Mouse (Mus musculus) limb, embryonic 11.5 days (tissue): ENCODE results near the gene Clec1b. TPM values are rescaled to one million over a fixed set of nuclear protein-coding genes. Genes with fewer than 3 reads are reported as not detected.

Experiments used
- ATAC-seq: fragments of 200-750 bp; cut with Nextera tagmentation; 2 replicates; pipeline ENCODE4 v1.8.0; 2017; ENCODE audit warnings: low read depth; ENCODE audit not compliant: insufficient number of reproducible peaks, low FRiP score, low TSS enrichment
- DNase-seq: peaks from one replicate; pipeline ENCODE4 v3.0.0-alpha.2; 2015; ENCODE audit warnings: low spot score
- H3K27ac ChIP-seq: fragments of 300-500 bp; sonication (generic); replicated peaks from 2 replicates; pipeline ENCODE4 v1.5.1; 2014; ENCODE audit warnings: low read depth, mild to moderate bottlenecking, low read length
- H3K27me3 ChIP-seq: fragments of 300-500 bp; sonication (generic); 2 replicates; pipeline ENCODE4 v1.6.1; 2014; ENCODE audit warnings: mild to moderate bottlenecking, low read length, mixed read lengths; ENCODE audit not compliant: control insufficient read depth, insufficient read depth
- H3K36me3 ChIP-seq: fragments of 300-500 bp; sonication (generic); 2 replicates; pipeline ENCODE4 v1.6.1; 2014; ENCODE audit warnings: mild to moderate bottlenecking, low read length, moderate library complexity, mixed read lengths; ENCODE audit not compliant: control insufficient read depth, insufficient read depth
- H3K4me1 ChIP-seq: fragments of 300-500 bp; sonication (generic); 2 replicates; pipeline ENCODE4 v1.6.1; 2014; ENCODE audit warnings: low read length, mixed read lengths; ENCODE audit not compliant: control insufficient read depth, insufficient read depth
- H3K4me2 ChIP-seq: fragments of 300-500 bp; sonication (generic); 2 replicates; pipeline ENCODE4 v1.6.1; 2014; ENCODE audit warnings: low read depth, mild to moderate bottlenecking, moderate library complexity; ENCODE audit not compliant: severe bottlenecking
- H3K4me3 ChIP-seq: fragments of 300-500 bp; sonication (generic); 2 replicates; pipeline ENCODE4 v1.5.1; 2014; ENCODE audit warnings: low read depth, low read length
- H3K9ac ChIP-seq: fragments of 300-500 bp; sonication (generic); 2 replicates; pipeline ENCODE4 v1.6.1; 2014; ENCODE audit warnings: mild to moderate bottlenecking, low read length
- H3K9me3 ChIP-seq: fragments of 300-500 bp; sonication (generic); 2 replicates; pipeline ENCODE4 v1.6.1; 2016; ENCODE audit warnings: low read length; ENCODE audit not compliant: control insufficient read depth
- WGBS: fragments of 180-500 bp; shearing (Covaris S2); extraction: QIAGEN DNeasy Blood & Tissue Kit; methylation state at CpG from one replicate; pipeline ENCODE4 v1.1.7; 2014; 5-methylcytosine and 5-hydroxymethylcytosine counted together
- polyA plus RNA-seq: library from polyadenylated mRNA; unstranded; fragments of >200 nt; fragmentation: Nextera tagmentation; extraction: Ambion mirVana; gene quantifications from 2 replicates; pipeline ENCODE4 v1.2.1, GENCODE M21; 2014

Clec1b gene
- 6.0 and 6.6 TPM in 2 replicates for polyA plus RNA-seq

- Histone ChIP-seq H3K27me3 (no peaks in the 10 kb centered on the region), H3K9me3 (no peaks in the 10 kb centered on the region), H3K36me3 (no peaks in the 10 kb centered on the region), H3K9ac (no peak within 1 kb of the TSS), H3K27ac (no peak within 1 kb of the TSS), H3K4me1 (no peaks in the 10 kb centered on the region), H3K4me2 (no peak within 1 kb of the TSS), H3K4me3 (no peak within 1 kb of the TSS)
- ATAC-seq (no peak), DNase-seq (no peak)
- WGBS = 87% methylated on average over 8 of the region's 8 CpGs
These were observed at the start of gene Clec1b for GRCm38 (mm10) chr6:129396997-129397396. Clec1b (plus strand) TSS chr6:129397297.

DNA sequence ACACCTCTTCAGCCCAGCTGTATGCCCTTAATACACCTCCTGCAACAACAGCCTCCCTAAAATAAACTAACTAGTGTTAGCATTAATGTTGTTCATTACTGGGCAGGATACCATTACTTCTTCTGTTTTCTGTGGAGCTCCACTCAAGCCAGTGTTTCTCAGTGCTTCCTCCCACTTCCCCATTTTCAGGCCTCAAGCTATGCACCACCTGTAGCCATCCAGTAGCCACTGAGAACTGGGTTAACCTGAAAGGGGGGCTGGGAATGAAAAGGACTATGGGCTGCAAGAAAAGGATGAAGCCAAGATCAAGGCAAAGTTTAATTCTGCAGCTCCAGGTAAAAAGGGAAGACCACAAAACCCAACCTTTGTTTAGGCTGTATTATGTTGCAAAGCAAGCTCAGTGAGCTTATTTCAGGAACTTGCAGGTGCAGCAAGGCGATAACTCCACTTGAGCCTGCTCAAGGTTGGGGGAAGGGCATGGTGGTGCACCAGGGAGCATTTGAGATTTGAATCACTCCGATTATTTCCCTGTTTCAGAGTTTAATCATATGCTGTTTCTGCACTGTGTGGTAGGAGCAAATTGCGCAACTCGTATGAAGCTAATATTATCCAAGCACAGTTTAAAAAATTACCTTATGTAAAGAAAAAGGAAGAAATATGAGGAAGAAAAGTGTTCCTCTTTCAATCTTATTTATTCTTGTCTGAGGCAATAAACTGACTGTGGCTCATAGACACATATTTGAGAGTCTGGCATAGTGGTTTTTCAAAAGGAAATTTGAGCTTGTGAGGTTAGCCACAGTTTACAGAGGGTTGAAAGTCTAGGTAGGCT is 47.4 kb upstream of the Clec1b start:
- Histone ChIP-seq H3K36me3 (no peaks in the 10 kb centered on the region), H3K4me3 (no peak overlapping the region), H3K4me1 (no peaks in the 10 kb centered on the region), H3K27me3 (no peaks in the 10 kb centered on the region), H3K9me3 (no peaks in the 10 kb centered on the region), H3K9ac (no peak overlapping the region), H3K4me2 (no peak overlapping the region), H3K27ac (no peak overlapping the region)
- ATAC-seq (no peak), DNase-seq (no peak)
- 65% methylated on average over 4 of the region's 4 CpGs for WGBS

GRCm38 (mm10) chr6:129351091-129351490 is 46.0 kb upstream of the Clec1b start:
- WGBS = 90% methylated on average over 3 of the region's 3 CpGs
- H3K27ac ChIP-seq = no peak overlapping the region
- H3K4me3 ChIP-seq = no peak overlapping the region

DNA sequence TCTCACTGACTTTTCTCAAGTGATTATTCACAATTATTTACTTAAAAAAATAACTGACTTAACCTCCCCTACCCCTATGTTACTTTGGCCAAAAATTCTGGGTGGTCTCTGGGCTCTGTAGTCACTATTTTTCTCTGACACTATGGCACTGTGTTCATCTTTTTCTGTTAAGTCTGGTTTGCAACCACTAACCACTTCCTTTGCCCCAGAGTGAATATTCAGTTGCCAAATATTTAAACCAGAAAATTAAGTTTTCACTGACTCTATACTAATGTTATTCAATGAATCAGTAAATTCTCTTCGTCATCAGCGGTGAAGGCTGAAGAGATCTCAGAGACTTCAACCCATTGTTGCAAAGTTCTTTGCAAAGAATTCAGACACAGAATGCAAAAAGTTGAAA is 41.3 kb upstream of the Clec1b start:
- 95% methylated on average over 2 of the region's 2 CpGs for WGBS
- no peaks in the 10 kb centered on the region for H3K9me3 ChIP-seq

More at GRCm38 (mm10) chr6:129351091-129351490, 46.0 kb upstream of the Clec1b start:
- Histone ChIP-seq H3K9ac (no peak overlapping the region), H3K4me2 (no peak overlapping the region), H3K4me1 (no peaks in the 10 kb centered on the region), H3K27me3 (no peaks in the 10 kb centered on the region), H3K9me3 (no peaks in the 10 kb centered on the region), H3K36me3 (no peaks in the 10 kb centered on the region)
- ATAC-seq = no peak
- no peak for DNase-seq

GRCm38 (mm10) chr6:129356430-129356829 is 40.7 kb upstream of the Clec1b start:
- DNase-seq (no peak), ATAC-seq (no peak)
- Histone ChIP-seq H3K4me3 (no peak overlapping the region), H3K4me1 (no peaks in the 10 kb centered on the region), H3K9me3 (no peaks in the 10 kb centered on the region), H3K27ac (no peak overlapping the region), H3K36me3 (no peaks in the 10 kb centered on the region), H3K4me2 (no peak overlapping the region), H3K9ac (no peak overlapping the region), H3K27me3 (no peaks in the 10 kb centered on the region)

More for the DNA sequence above, 41.3 kb upstream of the Clec1b start:
- no peak overlapping the region for H3K4me2 ChIP-seq
- H3K27ac ChIP-seq = no peak overlapping the region
- no peaks in the 10 kb centered on the region for H3K27me3 ChIP-seq
- no peaks in the 10 kb centered on the region for H3K36me3 ChIP-seq
- no peaks in the 10 kb centered on the region for H3K4me1 ChIP-seq
- H3K4me3 ChIP-seq = no peak overlapping the region
- DNase-seq (no peak), ATAC-seq (no peak)
- H3K9ac ChIP-seq = no peak overlapping the region

DNA sequence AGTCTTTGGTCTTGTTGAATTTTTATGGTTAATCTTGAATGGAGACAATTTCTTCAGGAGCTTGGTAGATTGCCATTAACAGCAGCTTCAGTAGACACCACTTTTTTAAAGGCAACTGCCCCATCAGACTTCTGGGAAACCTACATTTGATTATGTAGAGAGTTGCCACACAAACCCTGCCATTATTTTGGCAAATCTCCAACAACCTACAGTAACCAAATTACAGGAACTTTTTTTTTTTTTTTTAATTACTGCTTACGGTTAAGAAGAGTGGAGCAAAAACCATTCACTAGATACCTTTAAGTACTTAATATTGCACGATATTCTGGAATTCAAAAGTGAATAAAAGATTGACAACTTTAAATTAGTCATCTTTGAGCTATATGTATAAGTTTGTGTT is 37.6 kb upstream of the Clec1b start:
- Histone ChIP-seq H3K4me1 (no peaks in the 10 kb centered on the region), H3K4me2 (no peak overlapping the region), H3K9ac (no peak overlapping the region), H3K27ac (no peak overlapping the region), H3K4me3 (no peak overlapping the region), H3K9me3 (no peaks in the 10 kb centered on the region), H3K36me3 (no peaks in the 10 kb centered on the region), H3K27me3 (no peaks in the 10 kb centered on the region)
- 85% methylated on average over 2 of the region's 2 CpGs for WGBS
- DNase-seq = no peak
- ATAC-seq = no peak

DNA sequence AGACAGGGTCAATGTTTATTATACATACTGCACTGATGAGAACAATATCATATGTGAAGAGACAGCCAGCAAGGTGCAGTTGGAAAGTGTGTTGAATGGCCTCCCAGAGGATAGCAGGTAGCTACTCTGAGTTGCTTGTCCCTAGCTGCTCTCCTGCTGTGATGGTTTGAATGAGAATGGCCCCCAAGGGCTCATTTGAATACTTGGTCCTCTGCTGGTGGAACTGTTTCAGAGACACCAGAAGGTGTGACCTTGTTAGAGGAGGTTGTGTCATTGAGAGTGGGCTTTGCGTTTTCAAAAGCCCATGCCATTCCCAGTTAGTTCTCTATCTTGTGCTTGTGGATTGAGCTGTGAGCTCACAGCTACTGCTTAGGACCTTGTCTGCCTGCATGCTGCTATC is 33.2 kb upstream of the Clec1b start:
- Histone ChIP-seq H3K27me3 (no peaks in the 10 kb centered on the region), H3K4me2 (no peak overlapping the region), H3K27ac (no peak overlapping the region), H3K36me3 (no peaks in the 10 kb centered on the region), H3K4me1 (no peaks in the 10 kb centered on the region), H3K9ac (no peak overlapping the region), H3K9me3 (no peaks in the 10 kb centered on the region), H3K4me3 (no peak overlapping the region)
- DNase-seq = no peak
- no peak for ATAC-seq
- 26% methylated on average over 1 of the region's 1 CpGs for WGBS

DNA sequence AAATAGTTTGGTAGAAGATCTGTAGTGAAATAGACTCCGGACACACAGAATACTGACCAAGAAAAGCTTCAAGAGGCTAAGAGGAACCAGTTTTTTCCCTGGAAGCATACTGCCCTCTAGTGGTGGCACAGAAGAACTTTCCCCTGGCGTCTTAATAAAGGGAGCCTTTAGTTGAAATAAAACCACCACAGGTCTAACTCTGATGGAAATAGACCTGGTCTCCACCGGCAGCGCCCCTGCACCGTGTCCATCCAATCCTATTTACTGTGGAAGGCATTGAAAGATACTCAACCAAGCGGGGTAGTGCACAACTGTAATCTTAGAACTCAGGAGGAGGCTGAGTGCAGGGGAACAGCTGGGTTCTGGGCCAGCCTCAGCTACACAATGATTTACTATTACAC is 31.1 kb upstream of the Clec1b start:
- Histone ChIP-seq H3K27ac (no peak overlapping the region), H3K9me3 (no peaks in the 10 kb centered on the region), H3K9ac (no peak overlapping the region), H3K4me1 (no peaks in the 10 kb centered on the region), H3K4me2 (no peak overlapping the region), H3K4me3 (no peak overlapping the region), H3K36me3 (no peaks in the 10 kb centered on the region), H3K27me3 (no peaks in the 10 kb centered on the region)
- DNase-seq = peak; percentile 34
- ATAC-seq = peak; percentile 36; the same call in 1 of the 2 replicates
- 18% methylated on average over 6 of the region's 6 CpGs for WGBS
